Mouse (Mus musculus): ENCODE results near the gene Skap2.

DNA sequence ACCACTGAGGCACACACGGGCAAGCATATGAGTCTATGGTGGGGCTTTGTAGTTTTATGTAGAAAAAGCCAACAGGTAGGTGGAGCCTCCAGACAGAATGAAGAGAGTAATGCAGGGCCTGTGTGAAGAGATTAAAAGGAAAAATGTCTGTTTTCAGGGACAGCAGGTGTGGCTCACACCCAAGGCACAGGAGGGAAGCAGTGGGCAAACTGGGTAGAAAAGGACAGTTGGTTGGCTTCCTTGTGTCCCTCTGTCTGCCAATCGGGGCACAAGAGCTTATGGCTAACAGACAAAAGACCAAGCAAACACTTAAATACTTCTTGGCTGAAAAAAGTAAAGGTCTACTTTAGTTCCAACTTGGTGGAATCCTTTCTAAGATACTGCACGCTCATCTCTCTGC is 145.8 kb downstream of the Skap2 start:
- no peak for TF ChIP-seq USF1 (IDR thresholded peaks at IDR 0.05; ENCODE audit: low read depth)
- no peak for TF ChIP-seq CTCF (IDR thresholded peaks at IDR 0.05; ENCODE audit: control insufficient read depth, insufficient read depth, insufficient read length)
- no peak for TF ChIP-seq MYOG (IDR thresholded peaks at IDR 0.05; ENCODE audit: control insufficient read depth, extremely low read depth, insufficient read length)
- TF ChIP-seq MYOD1 (IDR thresholded peaks at IDR 0.05; ENCODE audit: control insufficient read depth, insufficient read length, low read depth): no peak
- no peak for TF ChIP-seq MAX (IDR thresholded peaks at IDR 0.05)
- TF ChIP-seq CEBPB (IDR thresholded peaks at IDR 0.05; ENCODE audit: low read depth): no peak
